Mouse (Mus musculus) ES-E14 (cell line): Measurements from ENCODE around the gene Vmn1r26. TPM values are rescaled to one million over a fixed set of nuclear protein-coding genes. Genes with fewer than 3 reads are reported as not detected.
"Not testable (repeated sequence)": the region's sequence is repeated elsewhere in the genome, so short reads cannot be mapped to it uniquely, and the experiment has no call there.

Experiments
- DNase-seq: peaks from one replicate; pipeline ENCODE4 v3.0.0-alpha.2; 2013; ENCODE audit warnings: low read depth, low spot score
- H3K27ac ChIP-seq: 2 replicates; pipeline ENCODE4 v1.5.1; 2012; ENCODE audit warnings: low read depth, mild to moderate bottlenecking, low read length, moderate library complexity, mixed read lengths; ENCODE audit not compliant: poor library complexity, insufficient read depth, severe bottlenecking
- H3K36me3 ChIP-seq: 2 replicates; pipeline ENCODE4 v1.6.1; 2012; ENCODE audit warnings: mild to moderate bottlenecking, low read length, moderate library complexity, mixed read lengths; ENCODE audit not compliant: control insufficient read depth, poor library complexity, insufficient read depth, severe bottlenecking
- H3K4me1 ChIP-seq, 2 experiments: fragments of 150-350 bp in 1 of 2; sonication (generic) in 1 of 2; 2 replicates each; pipeline ENCODE4 v1.6.1; 2012; ENCODE audit warnings: low read length in 2 of 2, mild to moderate bottlenecking in 1 of 2, mixed read lengths in 1 of 2; ENCODE audit not compliant: control insufficient read depth in 2 of 2, insufficient read depth in 2 of 2, poor library complexity in 1 of 2
- H3K4me3 ChIP-seq, 2 experiments: fragments of 150-350 bp in 1 of 2; sonication (generic) in 1 of 2; 2 replicates each; pipeline ENCODE4 v1.5.1; 2012; ENCODE audit warnings: low read length in 2 of 2, low read depth in 1 of 2, mild to moderate bottlenecking in 1 of 2, mixed read lengths in 1 of 2; ENCODE audit not compliant: insufficient read depth in 1 of 2, poor library complexity in 1 of 2, severe bottlenecking in 1 of 2
- H3K9ac ChIP-seq: 2 replicates; pipeline ENCODE4 v1.6.1; 2012; ENCODE audit warnings: low read depth, mild to moderate bottlenecking, low read length, mixed read lengths; ENCODE audit not compliant: poor library complexity, insufficient read depth, severe bottlenecking
- H3K9me3 ChIP-seq: fragments of 150-350 bp; sonication (generic); 2 replicates; pipeline ENCODE4 v1.6.1; 2012; ENCODE audit warnings: low read depth, mild to moderate bottlenecking, low read length; ENCODE audit not compliant: control insufficient read depth, insufficient read depth
- CHD2 ChIP-seq: IDR thresholded peaks from 2 replicates; pipeline ENCODE4 v1.6.1; 2014; ENCODE audit warnings: mild to moderate bottlenecking, low read depth, low read length, inconsistent platforms
- HCFC1 ChIP-seq: IDR thresholded peaks from 2 replicates; pipeline ENCODE4 v1.6.1; 2012; ENCODE audit warnings: low read length, inconsistent platforms, borderline replicate concordance; ENCODE audit not compliant: insufficient read depth
- MAFK ChIP-seq: IDR thresholded peaks from 2 replicates; pipeline ENCODE4 v1.6.1; 2014; ENCODE audit warnings: mild to moderate bottlenecking, low read depth, low read length, inconsistent platforms; ENCODE audit not compliant: insufficient read depth
- ZC3H11A ChIP-seq: IDR thresholded peaks from 2 replicates; pipeline ENCODE4 v1.6.1; 2012; ENCODE audit warnings: low read depth, mild to moderate bottlenecking, inconsistent platforms, low read length, borderline replicate concordance
- ZNF384 ChIP-seq: IDR thresholded peaks from 2 replicates; pipeline ENCODE4 v1.6.1; 2012; ENCODE audit warnings: low read depth, low read length, inconsistent platforms
- in situ Hi-C, 2 experiments: fragments of 600-800 bp; cut with MboI; formaldehyde crosslinking; loops; one replicate each; pipeline ENCODE4 v1.15.1; 2025; ENCODE audit warnings: low sequenced_read_pairs in 2 of 2, inconsistent platforms in 1 of 2; ENCODE audit not compliant: unreplicated experiment in 2 of 2
- total RNA-seq: library from RNA; depleted of rRNA; stranded (reverse); fragments of 300-350 nt; gene quantifications from 2 replicates; pipeline ENCODE4 v1.2.3, GENCODE M21; 2012; rRNA removed

Vmn1r26 gene
- not detected in 2 replicates for total RNA-seq

- Histone ChIP-seq H3K4me1 (no peaks in the 10 kb centered on the region), H3K9me3 (no peaks in the 10 kb centered on the region), H3K4me3 (no peak within 1 kb of the TSS), H3K27ac (no peak within 1 kb of the TSS), H3K36me3 (no peaks in the 10 kb centered on the region), H3K9ac (no peak within 1 kb of the TSS)
- no peak for DNase-seq
- in situ Hi-C loops: no loop called here
- no peak for TF ChIP-seq MAFK
- no peak for TF ChIP-seq HCFC1
- TF ChIP-seq ZNF384: no peak
- no peak for TF ChIP-seq ZC3H11A
- TF ChIP-seq CHD2: no peak
Observed at GRCm38 (mm10) chr6:58015059-58015458, at the start of gene Vmn1r26. Vmn1r26 (minus strand) TSS chr6:58015159.

DNA sequence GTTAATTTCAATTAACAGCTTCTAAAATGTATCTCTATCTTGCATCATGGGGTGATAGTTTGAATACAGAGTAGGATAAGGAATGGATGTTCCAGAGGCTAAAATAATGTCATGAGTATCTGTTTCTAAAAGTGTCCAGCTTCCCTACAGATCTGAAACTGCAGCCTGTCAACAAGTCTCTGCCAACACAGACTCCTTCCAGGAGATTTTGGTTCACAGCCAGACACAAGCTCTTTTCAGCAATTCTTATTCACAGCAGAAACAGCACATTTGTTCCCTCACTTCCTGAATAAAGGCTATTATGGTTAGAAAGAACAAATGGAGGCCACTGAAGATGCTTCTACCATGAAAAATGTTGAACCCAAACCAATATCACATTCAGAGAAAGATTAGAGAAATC is 29.1 kb upstream of the Vmn1r26 start:
- no peak for TF ChIP-seq ZNF384
- no peak for TF ChIP-seq HCFC1
- no peak for TF ChIP-seq ZC3H11A
- no peak for TF ChIP-seq CHD2
- no peak for TF ChIP-seq MAFK
- no peaks in the 10 kb centered on the region for H3K9me3 ChIP-seq
- H3K4me1 ChIP-seq: no peaks in the 10 kb centered on the region
- H3K9ac ChIP-seq: no peak overlapping the region
- no peaks in the 10 kb centered on the region for H3K36me3 ChIP-seq
- H3K4me3 ChIP-seq: no peak overlapping the region
- in situ Hi-C loops: no loop called here
- H3K27ac ChIP-seq: no peak overlapping the region
- no peak for DNase-seq

DNA sequence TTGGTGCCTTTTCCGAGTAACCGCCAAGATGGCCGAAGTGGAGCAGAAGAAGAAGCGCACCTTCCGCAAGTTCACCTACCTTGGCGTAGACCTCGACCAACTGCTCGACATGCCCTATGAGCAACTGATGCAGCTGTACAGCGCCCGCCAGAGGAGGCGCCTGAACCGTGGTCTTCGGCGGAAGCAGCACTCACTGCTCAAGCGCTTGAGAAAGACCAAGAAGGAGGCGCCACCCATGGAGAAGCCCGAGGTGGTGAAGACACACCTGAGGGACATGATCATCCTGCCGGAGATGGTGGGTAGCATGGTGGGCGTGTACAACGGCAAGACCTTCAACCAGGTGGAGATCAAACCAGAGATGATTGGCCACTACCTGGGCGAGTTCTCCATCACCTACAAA is 2.5 kb upstream of the Vmn1r26 start:
- DNase-seq, H3K4me3 ChIP-seq, H3K9ac ChIP-seq, H3K9me3 ChIP-seq, H3K27ac ChIP-seq, in situ Hi-C loops, H3K4me1 ChIP-seq, H3K36me3 ChIP-seq: not testable (repeated sequence)

- H3K27ac ChIP-seq: no peak within 1 kb of the TSS
- H3K4me3 ChIP-seq: no peak within 1 kb of the TSS
- no peaks in the 10 kb centered on the region for H3K9me3 ChIP-seq
- no peaks in the 10 kb centered on the region for H3K36me3 ChIP-seq
- H3K9ac ChIP-seq: no peak within 1 kb of the TSS
- in situ Hi-C loops: no loop called here
- H3K4me1 ChIP-seq: no peaks in the 10 kb centered on the region
- no peak for TF ChIP-seq MAFK
- TF ChIP-seq ZC3H11A: no peak
- no peak for TF ChIP-seq ZNF384
- TF ChIP-seq HCFC1: no peak
- TF ChIP-seq CHD2: no peak
- DNase-seq: no peak
Observed at GRCm38 (mm10) chr6:57980710-57981109, 34.2 kb downstream of the Vmn1r26 start, which contains the start of gene Vmn1r25. Vmn1r25 (minus strand) TSS chr6:57980810.

- H3K27ac ChIP-seq, H3K9me3 ChIP-seq, in situ Hi-C loops, H3K9ac ChIP-seq, DNase-seq, H3K4me1 ChIP-seq, H3K4me3 ChIP-seq, H3K36me3 ChIP-seq: not testable (repeated sequence)
Observed at GRCm38 (mm10) chr6:57961403-57961802, 53.6 kb downstream of the Vmn1r26 start, which contains the start of gene Vmn1r24. Vmn1r24 (minus strand) TSS chr6:57961503.

Other genes with a start within 250 kb of the Vmn1r26 start
- gene Vopp1, start 190.0 kb downstream of the Vmn1r26 start, total RNA-seq: 5.7 and 9.0 TPM in 2 replicates
- gene Vmn1r21, start 164.8 kb downstream of the Vmn1r26 start, total RNA-seq: not detected in 2 replicates
- gene Vmn1r22, start 107.1 kb downstream of the Vmn1r26 start, total RNA-seq: not detected in 2 replicates
- not detected in 2 replicates for gene Vmn1r23, start 88.3 kb downstream of the Vmn1r26 start, total RNA-seq
- gene Vmn1r24, start 53.7 kb downstream of the Vmn1r26 start, total RNA-seq: not detected in 2 replicates
- not detected in 2 replicates for gene Vmn1r25, start 34.3 kb downstream of the Vmn1r26 start, total RNA-seq
- not detected in 2 replicates for gene Vmn1r27, start 203.7 kb upstream of the Vmn1r26 start, total RNA-seq
- gene Vmn1r28, start 246.9 kb upstream of the Vmn1r26 start, total RNA-seq: not detected in 2 replicates